Mouse (Mus musculus) neural tube, embryonic 14.5 days (tissue): ENCODE measurements around the gene Rhof. TPM values are rescaled to one million over a fixed set of nuclear protein-coding genes. Genes with fewer than 3 reads are reported as not detected.

ENCODE experiments used
- ATAC-seq: fragments of 200-750 bp; cut with Nextera tagmentation; 2 replicates; pipeline ENCODE4 v1.8.0; 2017; ENCODE audit warnings: low read depth, mild to moderate bottlenecking, moderate TSS enrichment, moderate library complexity
- H3K27ac ChIP-seq: fragments of 300-500 bp; sonication (generic); 2 replicates; pipeline ENCODE4 v1.5.1; 2014; ENCODE audit warnings: low read depth, mild to moderate bottlenecking, control low read depth, low read length, moderate library complexity, mixed read lengths
- H3K27me3 ChIP-seq: fragments of 300-500 bp; sonication (generic); 2 replicates; pipeline ENCODE4 v1.6.1; 2014; ENCODE audit warnings: low read length; ENCODE audit not compliant: control insufficient read depth, insufficient read depth
- H3K36me3 ChIP-seq: fragments of 300-500 bp; sonication (generic); 2 replicates; pipeline ENCODE4 v1.6.1; 2014; ENCODE audit warnings: low read length, mixed read lengths; ENCODE audit not compliant: control insufficient read depth, insufficient read depth
- H3K4me1 ChIP-seq: fragments of 300-500 bp; sonication (generic); 2 replicates; pipeline ENCODE4 v1.6.1; 2014; ENCODE audit warnings: low read length; ENCODE audit not compliant: control insufficient read depth, insufficient read depth
- H3K4me2 ChIP-seq: fragments of 300-500 bp; sonication (generic); 2 replicates; pipeline ENCODE4 v1.6.1; 2014; ENCODE audit warnings: mild to moderate bottlenecking, low read depth, low read length, control low read depth
- H3K4me3 ChIP-seq: fragments of 300-500 bp; sonication (generic); 2 replicates; pipeline ENCODE4 v1.5.1; 2014; ENCODE audit warnings: low read depth, low read length, control low read depth, mixed read lengths
- H3K9ac ChIP-seq: fragments of 300-500 bp; sonication (generic); replicated peaks from 2 replicates; pipeline ENCODE4 v1.6.1; 2014; ENCODE audit warnings: low read depth, mild to moderate bottlenecking, control low read depth, low read length, mixed read lengths
- H3K9me3 ChIP-seq: fragments of 300-500 bp; sonication (generic); 2 replicates; pipeline ENCODE4 v1.6.1; 2016; ENCODE audit warnings: low read length; ENCODE audit not compliant: control insufficient read depth
- WGBS: fragments of 180-500 bp; shearing (Covaris S2); extraction: QIAGEN DNeasy Blood & Tissue Kit; methylation state at CpG from one replicate; pipeline ENCODE4 v1.1.7; 2014; 5-methylcytosine and 5-hydroxymethylcytosine counted together
- polyA plus RNA-seq: library from polyadenylated mRNA; unstranded; fragments of >200 nt; fragmentation: Nextera tagmentation; extraction: Ambion mirVana; gene quantifications from 2 replicates; pipeline ENCODE4 v1.2.1, GENCODE M21; 2014

Rhof gene
- polyA plus RNA-seq, 1 experiment from 2014 or later: 13.1 TPM

GRCm38 (mm10) chr5:123110296-123110721 lies 22.2 kb downstream of the Rhof start:
- H3K27me3 ChIP-seq: no peaks in the 10 kb centered on the region
- WGBS: 29% methylated on average over 13 of the region's 13 CpGs
- no peaks in the 10 kb centered on the region for H3K36me3 ChIP-seq
- no peak overlapping the region for H3K4me3 ChIP-seq
- no peak overlapping the region for H3K9ac ChIP-seq
- H3K9me3 ChIP-seq: no peaks in the 10 kb centered on the region
- H3K4me2 ChIP-seq: peak overlapping the region; percentile 3; the same call in 1 of the 2 replicates
- H3K27ac ChIP-seq: peak overlapping the region; percentile 77
- no peak; the same call in 1 of the 2 replicates for ATAC-seq
- peaks cover 16% of the 10 kb centered on the region for H3K4me1 ChIP-seq

GRCm38 (mm10) chr5:123109452-123110203 lies 22.9 kb downstream of the Rhof start:
- no peaks in the 10 kb centered on the region for H3K27me3 ChIP-seq
- peak overlapping the region; percentile 30 for H3K4me2 ChIP-seq
- WGBS: 25% methylated on average over 13 of the region's 13 CpGs
- ATAC-seq: peak; percentile 69
- H3K9me3 ChIP-seq: no peaks in the 10 kb centered on the region
- H3K36me3 ChIP-seq: no peaks in the 10 kb centered on the region
- peak overlapping the region; percentile 46; the same call in 1 of the 2 replicates for H3K9ac ChIP-seq
- H3K27ac ChIP-seq: peak overlapping the region; percentile 77
- H3K4me3 ChIP-seq: no peak overlapping the region
- H3K4me1 ChIP-seq: peaks cover 16% of the 10 kb centered on the region

- Histone ChIP-seq H3K27ac (no peak overlapping the region), H3K4me3 (no peak overlapping the region), H3K36me3 (no peaks in the 10 kb centered on the region), H3K9me3 (no peaks in the 10 kb centered on the region), H3K4me2 (no peak overlapping the region), H3K27me3 (no peaks in the 10 kb centered on the region), H3K9ac (no peak overlapping the region), H3K4me1 (peaks cover 9% of the 10 kb centered on the region)
- WGBS: 82% methylated on average over 6 of the region's 6 CpGs
- ATAC-seq: no peak
These were observed 27.7 kb downstream of the Rhof start for GRCm38 (mm10) chr5:123104769-123105168.

- H3K9me3 ChIP-seq: no peaks in the 10 kb centered on the region
- H3K27ac ChIP-seq: no peak overlapping the region
- 83% methylated on average over 8 of the region's 8 CpGs for WGBS
- H3K36me3 ChIP-seq: no peaks in the 10 kb centered on the region
- H3K4me1 ChIP-seq: no peaks in the 10 kb centered on the region
- no peak overlapping the region for H3K4me3 ChIP-seq
- H3K9ac ChIP-seq: no peak overlapping the region
- H3K27me3 ChIP-seq: no peaks in the 10 kb centered on the region
- ATAC-seq: no peak
- H3K4me2 ChIP-seq: no peak overlapping the region
These were observed 28.9 kb downstream of the Rhof start for GRCm38 (mm10) chr5:123103556-123103955.

GRCm38 (mm10) chr5:123102376-123102775 lies 30.1 kb downstream of the Rhof start:
- no peak overlapping the region for H3K27ac ChIP-seq
- H3K4me2 ChIP-seq: no peak overlapping the region
- H3K27me3 ChIP-seq: no peaks in the 10 kb centered on the region
- ATAC-seq: no peak
- H3K4me1 ChIP-seq: no peaks in the 10 kb centered on the region
- no peak overlapping the region for H3K4me3 ChIP-seq
- H3K9ac ChIP-seq: no peak overlapping the region
- no peaks in the 10 kb centered on the region for H3K9me3 ChIP-seq
- H3K36me3 ChIP-seq: no peaks in the 10 kb centered on the region
- WGBS: 61% methylated on average over 7 of the region's 7 CpGs

GRCm38 (mm10) chr5:123098487-123098886 lies 34.0 kb downstream of the Rhof start:
- Histone ChIP-seq H3K27ac (no peak overlapping the region), H3K4me1 (no peaks in the 10 kb centered on the region), H3K9ac (no peak overlapping the region), H3K36me3 (no peaks in the 10 kb centered on the region), H3K4me2 (no peak overlapping the region), H3K27me3 (no peaks in the 10 kb centered on the region), H3K9me3 (no peaks in the 10 kb centered on the region), H3K4me3 (no peak overlapping the region)
- 81% methylated on average over 2 of the region's 2 CpGs for WGBS
- no peak for ATAC-seq

- ATAC-seq: no peak
- Histone ChIP-seq H3K9me3 (no peaks in the 10 kb centered on the region), H3K27ac (no peak overlapping the region), H3K9ac (no peak overlapping the region), H3K36me3 (no peaks in the 10 kb centered on the region), H3K4me3 (no peak overlapping the region), H3K27me3 (no peaks in the 10 kb centered on the region), H3K4me2 (no peak overlapping the region), H3K4me1 (no peaks in the 10 kb centered on the region)
- WGBS: 93% methylated on average over 8 of the region's 8 CpGs
These were observed 36.2 kb downstream of the Rhof start for GRCm38 (mm10) chr5:123096299-123096698.

GRCm38 (mm10) chr5:123094238-123094991 lies 38.1 kb downstream of the Rhof start:
- Histone ChIP-seq H3K27me3 (no peaks in the 10 kb centered on the region), H3K9ac (no peak overlapping the region), H3K4me2 (no peak overlapping the region), H3K27ac (no peak overlapping the region), H3K36me3 (no peaks in the 10 kb centered on the region), H3K4me3 (no peak overlapping the region), H3K4me1 (no peaks in the 10 kb centered on the region), H3K9me3 (no peaks in the 10 kb centered on the region)
- 70% methylated on average over 25 of the region's 25 CpGs for WGBS
- peak; percentile 73; the same call in 1 of the 2 replicates for ATAC-seq

GRCm38 (mm10) chr5:123093077-123093633 lies 39.3 kb downstream of the Rhof start:
- no peak overlapping the region for H3K27ac ChIP-seq
- no peak overlapping the region for H3K4me3 ChIP-seq
- no peak for ATAC-seq
- no peak overlapping the region for H3K4me2 ChIP-seq
- no peaks in the 10 kb centered on the region for H3K27me3 ChIP-seq
- H3K36me3 ChIP-seq: no peaks in the 10 kb centered on the region
- no peak overlapping the region for H3K9ac ChIP-seq
- 78% methylated on average over 14 of the region's 14 CpGs for WGBS
- H3K9me3 ChIP-seq: no peaks in the 10 kb centered on the region
- H3K4me1 ChIP-seq: no peaks in the 10 kb centered on the region
